Mouse (Mus musculus) liver, embryonic 14.5 days (tissue): ENCODE results near the gene Tmem184a. TPM values are rescaled to one million over a fixed set of nuclear protein-coding genes. Genes with fewer than 3 reads are reported as not detected.

Experiments
- ATAC-seq: fragments of 200-750 bp; cut with Nextera tagmentation; 2 replicates; pipeline ENCODE4 v1.8.0; 2017; ENCODE audit warnings: moderate number of reproducible peaks, mild to moderate bottlenecking, moderate library complexity; ENCODE audit not compliant: insufficient read depth
- DNase-seq, 3 experiments: peaks; one replicate each; pipeline ENCODE4 v3.0.0-alpha.2; 2012 to 2013; ENCODE audit warnings: low read depth in 3 of 3, low spot score in 3 of 3
- H3K27ac ChIP-seq: fragments of 300-500 bp; sonication (generic); 2 replicates; pipeline ENCODE4 v1.5.1; 2014; ENCODE audit warnings: moderate library complexity, mild to moderate bottlenecking, control low read depth, inconsistent platforms
- H3K27me3 ChIP-seq: fragments of 300-500 bp; sonication (generic); 2 replicates; pipeline ENCODE4 v1.6.1; 2014; ENCODE audit warnings: mild to moderate bottlenecking, low read length, moderate library complexity; ENCODE audit not compliant: control insufficient read depth, insufficient read depth
- H3K36me3 ChIP-seq: fragments of 300-500 bp; sonication (generic); replicated peaks from 2 replicates; pipeline ENCODE4 v1.6.1; 2014; ENCODE audit warnings: low read depth; ENCODE audit not compliant: control insufficient read depth, insufficient read depth
- H3K4me1 ChIP-seq, 2 experiments: fragments of 200-500 bp in 1 of 2; fragments of 300-500 bp in 1 of 2; sonication (generic) in 1 of 2; replicated peaks; 2 replicates each; pipeline ENCODE4 v1.6.1; 2012 to 2014; ENCODE audit warnings: antibody characterized with exemption in 1 of 2, inconsistent platforms in 1 of 2, low read length in 1 of 2; ENCODE audit not compliant: control insufficient read depth in 2 of 2, insufficient read depth in 2 of 2
- H3K4me2 ChIP-seq: fragments of 300-500 bp; sonication (generic); 2 replicates; pipeline ENCODE4 v1.6.1; 2014; ENCODE audit warnings: low read depth, mild to moderate bottlenecking, control low read depth, moderate library complexity
- H3K4me3 ChIP-seq, 2 experiments: fragments of 200-500 bp in 1 of 2; fragments of 300-500 bp in 1 of 2; sonication (generic) in 1 of 2; 2 replicates each; pipeline ENCODE4 v1.5.1; 2012 to 2014; ENCODE audit warnings: low read depth in 2 of 2, low read length in 2 of 2, mild to moderate bottlenecking in 2 of 2, control low read depth in 1 of 2, inconsistent platforms in 1 of 2, moderate library complexity in 1 of 2; ENCODE audit not compliant: insufficient read depth in 1 of 2
- H3K9ac ChIP-seq: fragments of 300-500 bp; sonication (generic); replicated peaks from 2 replicates; pipeline ENCODE4 v1.6.1; 2014; ENCODE audit warnings: mild to moderate bottlenecking, control low read depth, moderate library complexity
- H3K9me3 ChIP-seq: fragments of 300-500 bp; sonication (generic); 2 replicates; pipeline ENCODE4 v1.6.1; 2016; ENCODE audit warnings: low read length, mixed read lengths; ENCODE audit not compliant: control insufficient read depth
- CTCF ChIP-seq: IDR thresholded peaks from 2 replicates; pipeline ENCODE4 v1.5.1; 2016; ENCODE audit warnings: antibody characterized with exemption, low read depth, control low read depth
- EP300 ChIP-seq: IDR thresholded peaks from 2 replicates; pipeline ENCODE4 v1.6.1; 2016; ENCODE audit warnings: antibody characterized with exemption, low read depth
- whole genome bisulfite sequencing: fragments of 180-500 bp; shearing (Covaris S2); extraction: QIAGEN DNeasy Blood & Tissue Kit; methylation state at CpG from one replicate; pipeline ENCODE4 v1.1.7; 2014; ENCODE audit not compliant: insufficient replicate concordance; 5-methylcytosine and 5-hydroxymethylcytosine counted together
- polyA plus RNA-seq, 2 experiments: library from polyadenylated mRNA; depleted of rRNA in 1 of 2; stranded (reverse) in 1 of 2; unstranded in 1 of 2; fragments of >200 nt; fragmentation: Nextera tagmentation in 1 of 2; extraction: Ambion mirVana in 1 of 2; gene quantifications; 2 replicates each; pipeline versions ENCODE4 v1.2.1 to v1.2.3; 2012 to 2014

The Tmem184a gene
- polyA plus RNA-seq, 2 experiments, result 0.75 to 1.2 TPM

GRCm38 (mm10) chr5:139821466-139822459 lies 2.0 kb upstream of the Tmem184a start:
- Histone ChIP-seq H3K9me3 (no peaks in the 10 kb centered on the region), H3K27me3 (no peaks in the 10 kb centered on the region), H3K4me2 (no peak overlapping the region), H3K36me3 (peaks cover 14% of the 10 kb centered on the region), H3K4me3 (no peak overlapping the region), H3K4me1 (peaks cover 8 to 31% of the 10 kb centered on the region in 2 experiments), H3K27ac (no peak overlapping the region), H3K9ac (no peak overlapping the region)
- 63% methylated on average over 12 of the region's 12 CpGs for WGBS
- DNase-seq (no peak), ATAC-seq (no peak)
- TF ChIP-seq EP300, result no peak
- TF ChIP-seq CTCF, result no peak

GRCm38 (mm10) chr5:139818801-139819200 lies 916 bp downstream of the Tmem184a start:
- H3K4me1 ChIP-seq, result peaks cover 15 to 40% of the 10 kb centered on the region in 2 experiments
- 37% methylated on average over 4 of the region's 4 CpGs for WGBS

GRCm38 (mm10) chr5:139818056-139818455 lies 1.7 kb downstream of the Tmem184a start:
- Histone ChIP-seq H3K27me3 (peaks cover 3% of the 10 kb centered on the region; the same call in 1 of the 2 replicates), H3K4me2 (no peak overlapping the region), H3K4me3 (no peak overlapping the region), H3K9me3 (no peaks in the 10 kb centered on the region), H3K36me3 (peaks cover 5% of the 10 kb centered on the region; the same call in 1 of the 2 replicates), H3K9ac (peak overlapping the region; percentile 6; the same call in 1 of the 2 replicates), H3K27ac (peak overlapping the region; percentile 63), H3K4me1 (peaks cover 15 to 40% of the 10 kb centered on the region in 2 experiments)
- peak; percentile 10 for ATAC-seq
- peak in 2 of 3 experiments; percentile 74 to 77 for DNase-seq
- WGBS, result 63% methylated on average over 3 of the region's 3 CpGs
- no peak for TF ChIP-seq EP300
- TF ChIP-seq CTCF, result no peak

More at GRCm38 (mm10) chr5:139818801-139819200, 916 bp downstream of the Tmem184a start:
- ATAC-seq (peak; percentile 77), DNase-seq (peak; percentile 73 to 75 (median 75))
- Histone ChIP-seq H3K9ac (no peak overlapping the region), H3K27ac (peak overlapping the region; percentile 63), H3K9me3 (no peaks in the 10 kb centered on the region), H3K27me3 (peaks cover 3% of the 10 kb centered on the region; the same call in 1 of the 2 replicates), H3K4me2 (no peak overlapping the region), H3K36me3 (peaks cover 12% of the 10 kb centered on the region), H3K4me3 (no peak overlapping the region)
- peak; percentile 95 for TF ChIP-seq CTCF
- TF ChIP-seq EP300, result no peak; the same call in 1 of the 2 replicates

- H3K9ac ChIP-seq, result no peak overlapping the region
- no peak for TF ChIP-seq EP300
- TF ChIP-seq CTCF, result peak; percentile 96
- no peak for ATAC-seq
- DNase-seq, result no peak
- 0 out of 2 replicates have a peak, but pooled peaks cover 1% of the 10 kb centered on the region for H3K36me3 ChIP-seq
- no peak overlapping the region for H3K4me3 ChIP-seq
- H3K4me1 ChIP-seq, result peaks cover 17 to 41% of the 10 kb centered on the region in 2 experiments
- H3K27me3 ChIP-seq, result peaks cover 3% of the 10 kb centered on the region; the same call in 1 of the 2 replicates
- no peak overlapping the region for H3K4me2 ChIP-seq
- H3K9me3 ChIP-seq, result no peaks in the 10 kb centered on the region
- 0% methylated on average over 1 of the region's 1 CpGs for WGBS
- no peak overlapping the region for H3K27ac ChIP-seq
These were observed 2.4 kb downstream of the Tmem184a start for GRCm38 (mm10) chr5:139817292-139817691.

- Histone ChIP-seq H3K27me3 (peaks cover 3% of the 10 kb centered on the region; the same call in 1 of the 2 replicates), H3K27ac (peak overlapping the region; percentile 55), H3K4me3 (no peak overlapping the region), H3K9ac (no peak overlapping the region), H3K4me2 (no peak overlapping the region), H3K9me3 (no peaks in the 10 kb centered on the region), H3K4me1 (peaks cover 23 to 47% of the 10 kb centered on the region in 2 experiments), H3K36me3 (no peaks in the 10 kb centered on the region)
- DNase-seq, result no peak
- TF ChIP-seq EP300, result no peak
- TF ChIP-seq CTCF, result no peak
- no peak for ATAC-seq
These were observed 3.3 kb downstream of the Tmem184a start for GRCm38 (mm10) chr5:139816445-139816844.
